Mouse (Mus musculus): Measurements from ENCODE around the gene Ptpn18.

GRCm38 (mm10) chr1:34489852-34490541, 30.4 kb downstream of the Ptpn18 start:
- TF ChIP-seq GATA1 (IDR thresholded peaks at IDR 0.05; ENCODE audit: low read length), result no peak
- TF ChIP-seq TAL1 (IDR thresholded peaks at IDR 0.05; ENCODE audit: low read length), result no peak

All from erythroblast, embryonic 14.5 days (primary cell).